Mouse (Mus musculus) forebrain, embryonic 13.5 days (tissue): ENCODE data around the gene Ldb3. TPM values are rescaled to one million over a fixed set of nuclear protein-coding genes. Genes with fewer than 3 reads are reported as not detected.

Experiments
- ATAC-seq: fragments of 200-750 bp; cut with Nextera tagmentation; 2 replicates; pipeline ENCODE4 v1.8.0; 2017
- H3K27ac ChIP-seq: fragments of 300-500 bp; sonication (generic); 2 replicates; pipeline ENCODE4 v1.5.1; 2015; ENCODE audit warnings: inconsistent platforms, mild to moderate bottlenecking, moderate library complexity
- H3K27me3 ChIP-seq: fragments of 300-500 bp; sonication (generic); 2 replicates; pipeline ENCODE4 v1.6.1; 2015; ENCODE audit warnings: mild to moderate bottlenecking, inconsistent platforms
- H3K36me3 ChIP-seq: fragments of 300-500 bp; sonication (generic); 2 replicates; pipeline ENCODE4 v1.6.1; 2015; ENCODE audit warnings: mild to moderate bottlenecking, inconsistent platforms; ENCODE audit not compliant: poor library complexity, severe bottlenecking
- H3K4me1 ChIP-seq: fragments of 300-500 bp; sonication (generic); 2 replicates; pipeline ENCODE4 v1.6.1; 2015; ENCODE audit warnings: inconsistent platforms
- H3K4me2 ChIP-seq: fragments of 300-500 bp; sonication (generic); 2 replicates; pipeline ENCODE4 v1.6.1; 2015; ENCODE audit warnings: inconsistent platforms, mild to moderate bottlenecking, moderate library complexity
- H3K4me3 ChIP-seq: fragments of 300-500 bp; sonication (generic); 2 replicates; pipeline ENCODE4 v1.5.1; 2015; ENCODE audit warnings: mild to moderate bottlenecking, inconsistent platforms
- H3K9ac ChIP-seq: fragments of 300-500 bp; sonication (generic); 2 replicates; pipeline ENCODE4 v1.6.1; 2015; ENCODE audit warnings: mild to moderate bottlenecking, inconsistent platforms
- H3K9me3 ChIP-seq: fragments of 300-500 bp; sonication (generic); replicated peaks from 2 replicates; pipeline ENCODE4 v1.6.1; 2016; ENCODE audit warnings: inconsistent platforms
- WGBS: fragments of 180-500 bp; shearing (Covaris S2); methylation state at CpG from one replicate; pipeline ENCODE4 v1.1.7; 2015; 5-methylcytosine and 5-hydroxymethylcytosine counted together
- polyA plus RNA-seq: library from polyadenylated mRNA; unstranded; fragments of >200 nt; fragmentation: Nextera tagmentation; extraction: Ambion mirVana; gene quantifications from 2 replicates; pipeline ENCODE4 v1.2.1, GENCODE M21; 2015

The Ldb3 gene
- polyA plus RNA-seq, 1 experiment from 2014 or later, result 0.32 TPM

DNA sequence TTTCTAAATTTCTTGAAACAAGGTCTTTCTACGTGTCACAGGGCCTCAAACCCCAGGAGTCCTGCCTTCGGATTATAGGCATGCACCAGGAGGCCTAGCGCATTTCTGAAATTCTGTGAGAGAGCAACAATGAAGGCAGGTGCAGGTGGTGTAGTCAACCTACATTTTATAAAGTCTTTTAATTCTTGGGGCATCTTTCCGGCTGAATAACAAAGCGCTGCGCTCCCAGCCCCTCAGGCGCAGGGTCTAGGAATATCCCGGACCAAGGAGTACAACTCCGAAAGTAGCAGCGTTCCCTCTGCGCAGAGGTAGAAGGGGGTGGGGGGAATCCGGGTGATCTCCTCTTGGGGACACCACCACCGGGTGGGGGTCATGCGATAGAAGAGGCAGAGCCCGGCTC is 26.1 kb upstream of the Ldb3 start:
- Histone ChIP-seq H3K36me3 (no peaks in the 10 kb centered on the region), H3K4me3 (peak overlapping the region; percentile 11), H3K27ac (no peak overlapping the region), H3K9ac (no peak overlapping the region; the same call in 1 of the 2 replicates), H3K9me3 (no peaks in the 10 kb centered on the region), H3K4me2 (peak overlapping the region; percentile 44), H3K4me1 (peaks cover 8% of the 10 kb centered on the region; the same call in 1 of the 2 replicates), H3K27me3 (peaks cover 38% of the 10 kb centered on the region)
- no peak for ATAC-seq
- WGBS, result 5% methylated on average over 15 of the region's 15 CpGs

DNA sequence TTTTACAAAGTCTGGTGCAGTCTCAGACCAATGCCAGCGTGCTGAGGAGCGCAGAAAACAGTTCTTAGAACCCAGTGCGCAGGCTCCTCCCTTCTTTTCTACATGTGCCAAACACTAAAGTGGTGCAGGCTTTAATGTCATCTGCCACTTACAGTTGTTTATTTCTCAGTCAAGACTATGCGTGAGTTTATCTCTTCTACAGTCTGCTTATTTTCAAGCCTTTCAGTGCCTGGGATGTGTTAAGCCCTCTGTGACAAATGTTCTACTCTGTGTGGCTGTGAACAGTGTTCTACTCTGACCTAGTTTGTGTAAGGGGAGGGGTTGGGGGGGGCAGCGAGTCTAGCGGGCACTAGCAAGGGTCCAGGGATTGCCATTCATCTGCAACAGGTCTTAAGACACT is 25.0 kb upstream of the Ldb3 start:
- no peak overlapping the region for H3K27ac ChIP-seq
- ATAC-seq, result no peak
- peaks cover 8% of the 10 kb centered on the region; the same call in 1 of the 2 replicates for H3K4me1 ChIP-seq
- WGBS, result 67% methylated on average over 6 of the region's 6 CpGs
- no peak overlapping the region for H3K9ac ChIP-seq
- H3K36me3 ChIP-seq, result no peaks in the 10 kb centered on the region
- no peaks in the 10 kb centered on the region for H3K9me3 ChIP-seq
- no peak overlapping the region for H3K4me2 ChIP-seq
- H3K27me3 ChIP-seq, result peaks cover 38% of the 10 kb centered on the region
- no peak overlapping the region for H3K4me3 ChIP-seq

DNA sequence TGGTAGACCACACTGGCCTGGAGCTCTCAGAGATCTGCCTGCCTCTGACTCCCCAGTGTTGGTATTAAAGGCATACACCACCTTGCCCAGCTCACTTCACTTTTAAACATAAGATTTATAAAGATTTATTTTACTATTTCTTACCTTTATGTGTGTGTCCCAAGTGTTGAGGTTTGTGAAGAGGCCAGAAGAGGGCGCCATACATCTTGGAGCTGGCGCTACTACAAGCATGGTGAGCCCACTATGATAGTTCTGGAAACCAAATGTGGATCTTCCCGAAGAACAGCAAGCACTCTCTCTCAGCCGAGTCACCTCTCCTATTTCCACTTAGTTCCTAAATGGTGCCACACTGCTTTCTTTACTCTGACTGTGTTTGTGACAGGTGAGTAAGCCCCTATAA is 23.7 kb upstream of the Ldb3 start:
- WGBS, result 50% methylated on average over 4 of the region's 4 CpGs
- ATAC-seq, result no peak
- H3K4me1 ChIP-seq, result peaks cover 8% of the 10 kb centered on the region; the same call in 1 of the 2 replicates
- no peak overlapping the region for H3K4me2 ChIP-seq
- no peaks in the 10 kb centered on the region for H3K9me3 ChIP-seq
- peaks cover 31% of the 10 kb centered on the region for H3K27me3 ChIP-seq
- no peak overlapping the region for H3K9ac ChIP-seq
- H3K27ac ChIP-seq, result no peak overlapping the region
- H3K36me3 ChIP-seq, result no peaks in the 10 kb centered on the region
- H3K4me3 ChIP-seq, result no peak overlapping the region

DNA sequence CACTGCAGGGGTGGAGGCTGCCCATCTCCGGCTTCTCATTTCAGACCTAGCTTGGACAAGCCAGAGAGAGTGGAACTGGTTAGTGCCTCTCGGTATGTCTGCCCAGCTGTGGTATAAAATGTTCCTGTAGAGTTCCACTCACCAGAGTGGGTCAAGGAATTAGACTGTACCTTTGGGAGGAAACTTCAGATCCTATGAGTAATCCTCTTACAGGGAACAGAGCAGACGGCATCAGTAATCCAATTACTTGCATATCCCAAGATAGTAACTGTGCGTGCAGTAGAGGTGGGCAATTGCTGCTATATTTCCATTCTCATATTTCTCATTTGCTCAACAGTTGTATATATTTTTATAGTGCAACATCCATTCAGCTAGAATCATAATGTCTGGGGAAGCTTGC is 23.1 kb upstream of the Ldb3 start:
- Histone ChIP-seq H3K4me3 (no peak overlapping the region), H3K9me3 (no peaks in the 10 kb centered on the region), H3K9ac (no peak overlapping the region), H3K4me2 (no peak overlapping the region), H3K27ac (no peak overlapping the region), H3K36me3 (no peaks in the 10 kb centered on the region), H3K27me3 (peaks cover 29% of the 10 kb centered on the region), H3K4me1 (peaks cover 8% of the 10 kb centered on the region; the same call in 1 of the 2 replicates)
- 84% methylated on average over 4 of the region's 4 CpGs for WGBS
- ATAC-seq, result no peak

DNA sequence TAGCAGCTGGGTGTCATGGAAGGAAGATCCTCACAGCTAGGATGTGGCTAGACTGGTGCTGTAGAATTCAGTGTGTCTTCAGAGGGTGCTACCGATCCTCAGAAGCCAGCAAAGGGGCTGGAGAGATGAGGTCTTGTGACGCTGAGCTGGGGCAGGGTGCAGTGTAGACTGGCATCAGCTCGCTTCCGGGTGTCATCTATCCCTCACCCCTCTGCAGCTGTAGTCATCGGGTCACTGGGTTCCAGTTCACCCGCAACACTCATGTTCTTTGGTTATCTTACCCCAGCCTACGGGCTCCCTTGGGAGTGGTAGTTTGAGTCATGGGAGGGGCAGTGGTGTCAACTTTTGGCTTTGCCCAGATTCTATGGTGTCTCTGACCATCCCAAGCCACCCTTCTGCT is 13.4 kb upstream of the Ldb3 start:
- WGBS, result 89% methylated on average over 7 of the region's 7 CpGs
- Histone ChIP-seq H3K4me3 (no peak overlapping the region), H3K36me3 (no peaks in the 10 kb centered on the region), H3K27ac (no peak overlapping the region), H3K4me2 (no peak overlapping the region), H3K4me1 (no peaks in the 10 kb centered on the region), H3K27me3 (no peaks in the 10 kb centered on the region), H3K9ac (no peak overlapping the region), H3K9me3 (no peaks in the 10 kb centered on the region)
- no peak for ATAC-seq

DNA sequence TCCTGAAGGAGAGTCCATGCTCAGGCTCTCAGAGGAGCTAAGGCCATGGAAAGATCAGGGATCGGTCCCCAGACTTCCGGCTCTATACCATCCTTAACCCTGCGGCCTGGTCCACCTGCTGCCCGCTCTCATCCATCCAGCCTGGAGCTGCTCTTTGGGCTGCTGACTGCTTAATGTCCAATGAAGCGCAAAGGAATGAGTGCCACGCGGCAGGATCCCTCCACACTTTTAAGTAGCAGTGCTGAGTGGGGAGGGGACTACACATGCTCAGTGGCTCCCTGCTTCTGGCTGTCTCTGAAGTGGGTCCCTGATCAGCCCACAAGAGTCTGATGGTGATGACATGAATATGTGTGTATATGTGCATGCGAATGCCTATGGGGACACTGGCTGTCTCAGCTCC is 11.5 kb upstream of the Ldb3 start, which contains the start of gene Opn4:
TSS of gene Opn4 (minus strand) at position 202 of the 400 bp plus-strand sequence.
- WGBS, result 63% methylated on average over 8 of the region's 8 CpGs

DNA sequence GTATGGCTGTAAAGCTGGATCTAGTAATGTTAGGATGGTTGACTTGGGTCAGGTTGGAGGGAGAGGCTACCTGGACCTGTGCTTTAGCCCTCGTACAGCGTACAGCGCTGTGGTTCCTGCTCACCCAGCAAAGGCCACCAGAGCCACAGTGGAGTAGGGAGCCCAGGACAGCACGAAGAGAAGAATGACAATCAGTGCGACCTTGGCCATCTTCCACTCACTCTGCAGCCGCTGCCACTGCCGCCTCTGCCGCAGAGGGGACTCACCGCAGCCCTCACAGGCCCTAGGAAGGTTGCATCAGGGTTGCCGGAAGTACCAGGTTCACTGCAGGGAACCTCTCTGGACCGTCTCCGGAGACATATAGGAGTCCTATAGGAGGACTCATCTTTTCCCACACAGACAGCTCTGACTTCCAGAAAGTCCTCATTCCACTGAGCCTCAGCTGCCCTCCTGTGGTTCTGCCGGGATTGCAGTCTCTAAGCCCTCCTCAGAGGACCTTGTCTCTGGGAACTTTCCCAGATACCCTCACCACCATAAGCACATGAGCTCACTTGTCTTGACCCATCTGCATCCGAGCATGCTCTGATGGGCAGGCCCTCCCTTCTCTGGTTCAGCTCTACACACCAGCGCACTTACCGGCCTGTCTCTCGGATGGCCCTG is 7.2 kb upstream of the Ldb3 start:
- no peak overlapping the region for H3K4me2 ChIP-seq
- no peaks in the 10 kb centered on the region for H3K9me3 ChIP-seq
- H3K4me3 ChIP-seq, result no peak overlapping the region
- 87% methylated on average over 17 of the region's 17 CpGs for WGBS
- H3K27me3 ChIP-seq, result no peaks in the 10 kb centered on the region
- H3K36me3 ChIP-seq, result no peaks in the 10 kb centered on the region
- no peaks in the 10 kb centered on the region for H3K4me1 ChIP-seq
- H3K27ac ChIP-seq, result no peak overlapping the region
- no peak overlapping the region for H3K9ac ChIP-seq
- no peak for ATAC-seq

More for the DNA sequence above, 11.5 kb upstream of the Ldb3 start, which contains the start of gene Opn4:
- Histone ChIP-seq H3K27me3 (no peaks in the 10 kb centered on the region), H3K9me3 (no peaks in the 10 kb centered on the region), H3K4me2 (no peak within 1 kb of the TSS), H3K36me3 (no peaks in the 10 kb centered on the region), H3K4me1 (no peaks in the 10 kb centered on the region), H3K27ac (no peak within 1 kb of the TSS), H3K4me3 (no peak within 1 kb of the TSS), H3K9ac (no peak within 1 kb of the TSS)
- no peak for ATAC-seq

DNA sequence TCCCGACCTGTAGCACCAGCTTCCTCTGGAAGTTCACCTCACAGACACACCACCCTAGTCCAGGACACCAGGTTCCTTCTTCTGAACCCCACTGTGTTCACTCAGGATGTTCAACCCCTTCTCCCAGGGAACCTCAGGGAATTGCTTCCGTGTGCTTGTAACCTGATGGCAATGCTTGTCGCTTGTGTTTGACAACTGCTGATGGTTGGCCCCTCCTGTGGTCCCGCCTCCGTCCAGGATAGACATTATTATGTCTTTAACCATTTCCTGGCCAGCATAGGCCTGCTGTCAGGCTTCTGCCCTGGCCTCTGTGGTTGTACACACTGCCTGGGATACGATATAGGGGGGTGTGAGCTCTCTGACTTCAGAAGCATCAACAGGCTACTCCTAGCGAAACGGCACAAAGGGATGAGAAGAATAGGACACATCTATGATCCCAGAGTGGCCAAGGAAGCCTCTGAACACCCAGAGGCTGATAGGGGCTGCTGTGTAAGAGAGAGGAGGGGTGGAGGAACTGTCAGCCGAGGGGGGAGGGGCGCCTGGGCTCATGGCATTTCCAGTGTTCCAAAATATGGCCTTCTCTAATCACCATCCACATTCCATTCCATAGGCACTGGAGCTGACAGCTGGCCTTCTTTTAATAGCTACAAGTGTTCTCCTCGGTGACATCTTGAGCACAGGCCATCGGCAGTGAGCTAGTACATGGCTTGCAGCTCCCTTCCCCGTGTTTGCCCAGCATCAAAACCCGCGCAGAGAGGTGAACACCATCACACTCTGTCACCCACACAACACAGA is 3.5 kb upstream of the Ldb3 start:
- no peak overlapping the region for H3K9ac ChIP-seq
- ATAC-seq, result no peak
- H3K4me1 ChIP-seq, result no peaks in the 10 kb centered on the region
- H3K9me3 ChIP-seq, result no peaks in the 10 kb centered on the region
- no peak overlapping the region for H3K4me3 ChIP-seq
- no peak overlapping the region for H3K4me2 ChIP-seq
- no peaks in the 10 kb centered on the region for H3K27me3 ChIP-seq
- no peaks in the 10 kb centered on the region for H3K36me3 ChIP-seq
- 73% methylated on average over 15 of the region's 15 CpGs for WGBS
- no peak overlapping the region for H3K27ac ChIP-seq

DNA sequence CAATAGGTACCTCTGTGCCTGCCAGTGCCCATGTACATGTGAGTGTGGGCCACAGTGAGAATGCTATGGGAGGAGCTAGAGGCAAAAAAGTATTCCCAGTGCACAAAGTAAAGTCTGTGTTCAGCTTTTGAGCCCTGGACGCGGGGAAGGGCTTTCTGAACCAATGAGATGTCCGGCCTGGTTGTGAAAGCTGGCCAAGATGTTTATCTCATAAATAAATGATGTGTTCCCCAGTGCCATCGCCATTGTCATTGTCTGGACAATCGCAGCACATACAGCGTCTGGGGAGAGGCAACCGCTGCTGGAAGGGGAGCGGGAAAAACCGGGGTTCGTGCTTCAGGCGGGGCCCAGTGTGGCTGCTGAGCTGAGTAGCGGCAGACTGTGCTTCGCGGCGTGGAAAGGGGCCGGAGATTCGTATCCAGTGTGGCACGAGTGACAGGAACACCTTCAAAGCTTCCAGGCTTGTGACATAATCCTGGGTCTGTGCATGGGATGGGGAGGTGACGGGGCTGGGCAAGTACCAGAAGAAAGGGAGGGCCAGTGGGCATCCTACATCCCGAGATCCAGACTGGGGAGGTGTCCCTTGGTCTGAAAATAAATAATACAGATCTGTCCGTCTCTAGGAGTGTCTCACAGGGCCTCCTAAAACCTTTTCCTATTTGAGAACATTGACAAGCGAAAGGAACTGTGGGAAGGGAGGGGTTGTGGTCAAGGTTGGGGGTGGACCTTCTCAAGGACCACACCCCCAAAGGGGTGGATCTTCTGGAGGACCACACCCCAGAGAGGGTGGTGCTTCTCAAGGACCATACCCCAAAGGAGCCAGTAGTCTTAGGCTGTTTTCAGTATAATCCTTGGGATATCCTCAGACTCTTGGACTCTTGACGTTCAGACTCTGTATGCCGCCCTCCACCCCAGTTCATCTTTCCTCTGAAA is 2.5 kb upstream of the Ldb3 start:
- no peaks in the 10 kb centered on the region for H3K4me1 ChIP-seq
- H3K27me3 ChIP-seq, result no peaks in the 10 kb centered on the region
- H3K9ac ChIP-seq, result no peak overlapping the region
- no peak overlapping the region for H3K4me3 ChIP-seq
- WGBS, result 59% methylated on average over 24 of the region's 24 CpGs
- 0 out of 2 replicates have a peak overlapping the region, but pooled peaks have one; percentile 12 for H3K4me2 ChIP-seq
- H3K27ac ChIP-seq, result no peak overlapping the region
- peak; percentile 28; the same call in 1 of the 2 replicates for ATAC-seq
- no peaks in the 10 kb centered on the region for H3K36me3 ChIP-seq
- H3K9me3 ChIP-seq, result no peaks in the 10 kb centered on the region

DNA sequence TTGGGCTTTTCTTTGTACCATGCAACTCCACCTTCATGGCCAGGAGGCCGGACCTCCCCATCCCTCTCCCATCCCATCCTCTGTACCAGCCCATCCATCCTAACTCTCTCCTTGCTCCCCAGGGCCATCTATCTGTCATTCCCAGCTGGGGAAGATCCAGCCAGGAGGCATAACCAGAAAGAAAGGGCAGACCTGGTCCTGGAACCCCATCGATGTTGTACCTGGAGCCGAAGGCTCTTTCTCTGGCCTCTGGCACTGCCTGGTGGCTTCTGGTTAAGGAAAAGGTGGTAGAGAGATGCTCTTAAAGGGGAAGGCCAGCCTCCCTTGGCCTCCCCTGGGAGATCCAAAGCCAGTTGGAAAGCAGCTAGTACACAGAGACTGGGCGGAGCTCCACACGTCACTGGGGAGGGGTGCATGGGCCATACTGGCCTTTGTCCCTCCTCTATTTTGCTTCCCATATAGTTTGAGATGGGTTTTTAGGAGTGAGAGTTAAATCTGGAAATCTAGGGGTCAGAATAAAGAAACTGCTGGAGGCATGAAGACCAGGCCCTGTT is 1.6 kb upstream of the Ldb3 start:
- no peaks in the 10 kb centered on the region for H3K4me1 ChIP-seq
- H3K27ac ChIP-seq, result no peak overlapping the region
- no peak overlapping the region for H3K9ac ChIP-seq
- no peak for ATAC-seq
- WGBS, result 87% methylated on average over 5 of the region's 5 CpGs
- H3K9me3 ChIP-seq, result no peaks in the 10 kb centered on the region
- no peaks in the 10 kb centered on the region for H3K36me3 ChIP-seq
- no peak overlapping the region for H3K4me2 ChIP-seq
- H3K27me3 ChIP-seq, result no peaks in the 10 kb centered on the region
- H3K4me3 ChIP-seq, result no peak overlapping the region

DNA sequence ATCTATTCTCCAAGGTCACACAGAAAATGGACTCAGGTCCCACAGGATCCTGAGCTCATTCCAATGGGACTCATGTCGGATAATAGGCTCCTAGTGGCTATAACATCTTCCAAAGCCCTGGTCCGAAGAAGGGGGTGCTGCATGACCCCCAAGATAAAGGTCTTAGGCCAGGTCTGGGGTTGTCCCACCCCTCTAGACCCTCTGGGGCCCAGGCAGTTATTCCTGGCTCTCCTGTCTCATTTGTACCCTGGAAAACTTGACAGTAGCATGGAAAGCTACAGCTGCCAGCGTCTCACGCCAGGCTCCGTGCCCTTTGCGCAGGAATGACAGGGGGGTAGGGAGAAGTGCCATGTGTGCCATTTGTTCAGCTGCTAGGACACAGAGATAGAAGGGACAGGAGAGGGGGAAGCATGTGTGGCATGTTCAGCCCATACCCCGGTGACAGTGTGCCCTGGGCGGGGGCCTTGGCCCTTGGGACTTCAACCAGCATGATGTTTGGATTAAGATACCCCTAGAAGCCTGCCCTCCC is 767 bp upstream of the Ldb3 start:
- Histone ChIP-seq H3K9ac (no peak overlapping the region), H3K36me3 (no peaks in the 10 kb centered on the region), H3K27me3 (no peaks in the 10 kb centered on the region), H3K4me1 (no peaks in the 10 kb centered on the region), H3K4me2 (no peak overlapping the region), H3K27ac (no peak overlapping the region), H3K4me3 (no peak overlapping the region), H3K9me3 (no peaks in the 10 kb centered on the region)
- no peak for ATAC-seq
- 92% methylated on average over 8 of the region's 8 CpGs for WGBS
